Mouse (Mus musculus) bone marrow, adult 2 months (tissue): ENCODE measurements around the gene 2610028H24Rik.

Experiments used
- CTCF ChIP-seq: fragments of 200-500 bp; IDR thresholded peaks from 2 replicates; pipeline ENCODE4 v1.5.1; 2011; ENCODE audit warnings: low read length, control low read depth; ENCODE audit not compliant: control insufficient read depth, insufficient read depth
- POLR2A ChIP-seq: fragments of 200-500 bp; IDR thresholded peaks from 2 replicates; pipeline ENCODE4 v1.6.1; 2011; ENCODE audit warnings: low read depth, mild to moderate bottlenecking, control low read depth, low read length, borderline replicate concordance; ENCODE audit not compliant: control insufficient read depth

- TF ChIP-seq CTCF: no peak
- no peak for TF ChIP-seq POLR2A
These were observed 24.9 kb downstream of the 2610028H24Rik start for GRCm38 (mm10) chr10:76473759-76474158.
